Mouse (Mus musculus): ENCODE results near the gene Tmem229b. TPM values are rescaled to one million over a fixed set of nuclear protein-coding genes. Genes with fewer than 3 reads are reported as not detected.
"Not testable (repeated sequence)": the region's sequence is repeated elsewhere in the genome, so short reads cannot be mapped to it uniquely, and the experiment has no call there.

Tmem229b gene
- polyA plus RNA-seq, 1 experiment: 60.9 TPM

- H3K4me3 ChIP-seq (ENCODE audit: insufficient read depth, low read length): no peak overlapping the region
- H3K27ac ChIP-seq (ENCODE audit: insufficient read depth, low read depth, low read length): no peak overlapping the region
- no peaks in the 10 kb centered on the region for H3K4me1 ChIP-seq (ENCODE audit: control insufficient read depth, insufficient read depth, low read length)
- no peak for TF ChIP-seq POLR2A (IDR thresholded peaks at IDR 0.05; ENCODE audit: borderline replicate concordance, low read depth, low read length)
- no peak for TF ChIP-seq CTCF (IDR thresholded peaks at IDR 0.05; ENCODE audit: low read depth, low read length)
Measured at GRCm38 (mm10) chr12:78970725-78971124, 36.7 kb downstream of the Tmem229b start.

GRCm38 (mm10) chr12:78964496-78964895 lies 42.9 kb downstream of the Tmem229b start:
- H3K4me1 ChIP-seq (ENCODE audit: control insufficient read depth, insufficient read depth, low read length); H3K27ac ChIP-seq (ENCODE audit: insufficient read depth, low read depth, low read length); H3K4me3 ChIP-seq (ENCODE audit: insufficient read depth, low read length): not testable (repeated sequence)

GRCm38 (mm10) chr12:78956405-78956804 lies 51.0 kb downstream of the Tmem229b start:
- Histone ChIP-seq H3K4me3 (ENCODE audit: insufficient read depth, low read length) (no peak overlapping the region), H3K4me1 (ENCODE audit: control insufficient read depth, insufficient read depth, low read length) (no peaks in the 10 kb centered on the region), H3K27ac (ENCODE audit: insufficient read depth, low read depth, low read length) (no peak overlapping the region)
- TF ChIP-seq CTCF (IDR thresholded peaks at IDR 0.05; ENCODE audit: low read depth, low read length): no peak
- no peak for TF ChIP-seq POLR2A (IDR thresholded peaks at IDR 0.05; ENCODE audit: borderline replicate concordance, low read depth, low read length)

- no peaks in the 10 kb centered on the region for H3K4me1 ChIP-seq (ENCODE audit: control insufficient read depth, insufficient read depth, low read length)
- no peak for TF ChIP-seq POLR2A (IDR thresholded peaks at IDR 0.05; ENCODE audit: borderline replicate concordance, low read depth, low read length)
- TF ChIP-seq CTCF (IDR thresholded peaks at IDR 0.05; ENCODE audit: low read depth, low read length): no peak
- H3K4me3 ChIP-seq (ENCODE audit: insufficient read depth, low read length): no peak overlapping the region
- H3K27ac ChIP-seq (ENCODE audit: insufficient read depth, low read depth, low read length): no peak overlapping the region
Measured at GRCm38 (mm10) chr12:78952484-78952883, 54.9 kb downstream of the Tmem229b start.

GRCm38 (mm10) chr12:78952053-78952452 lies 55.4 kb downstream of the Tmem229b start:
- Histone ChIP-seq H3K4me1 (ENCODE audit: control insufficient read depth, insufficient read depth, low read length) (no peaks in the 10 kb centered on the region), H3K27ac (ENCODE audit: insufficient read depth, low read depth, low read length) (no peak overlapping the region), H3K4me3 (ENCODE audit: insufficient read depth, low read length) (no peak overlapping the region)
- TF ChIP-seq POLR2A (IDR thresholded peaks at IDR 0.05; ENCODE audit: borderline replicate concordance, low read depth, low read length) (no peak), CTCF (IDR thresholded peaks at IDR 0.05; ENCODE audit: low read depth, low read length) (no peak)

GRCm38 (mm10) chr12:78947661-78948060 lies 59.8 kb downstream of the Tmem229b start:
- H3K4me3 ChIP-seq (ENCODE audit: insufficient read depth, low read length): no peak overlapping the region
- no peaks in the 10 kb centered on the region for H3K4me1 ChIP-seq (ENCODE audit: control insufficient read depth, insufficient read depth, low read length)
- H3K27ac ChIP-seq (ENCODE audit: insufficient read depth, low read depth, low read length): no peak overlapping the region
- TF ChIP-seq POLR2A (IDR thresholded peaks at IDR 0.05; ENCODE audit: borderline replicate concordance, low read depth, low read length) (no peak), CTCF (IDR thresholded peaks at IDR 0.05; ENCODE audit: low read depth, low read length) (no peak)

- no peak for TF ChIP-seq POLR2A (IDR thresholded peaks at IDR 0.05; ENCODE audit: borderline replicate concordance, low read depth, low read length)
- TF ChIP-seq CTCF (IDR thresholded peaks at IDR 0.05; ENCODE audit: low read depth, low read length): no peak
- H3K27ac ChIP-seq (ENCODE audit: insufficient read depth, low read depth, low read length): no peak overlapping the region
- no peaks in the 10 kb centered on the region for H3K4me1 ChIP-seq (ENCODE audit: control insufficient read depth, insufficient read depth, low read length)
- no peak overlapping the region for H3K4me3 ChIP-seq (ENCODE audit: insufficient read depth, low read length)
Measured at GRCm38 (mm10) chr12:78947161-78947560, 60.3 kb downstream of the Tmem229b start.

GRCm38 (mm10) chr12:78942931-78943330 lies 64.5 kb downstream of the Tmem229b start:
- Histone ChIP-seq H3K4me3 (ENCODE audit: insufficient read depth, low read length) (no peak overlapping the region), H3K27ac (ENCODE audit: insufficient read depth, low read depth, low read length) (no peak overlapping the region), H3K4me1 (ENCODE audit: control insufficient read depth, insufficient read depth, low read length) (no peaks in the 10 kb centered on the region)
- TF ChIP-seq CTCF (IDR thresholded peaks at IDR 0.05; ENCODE audit: low read depth, low read length): no peak
- no peak for TF ChIP-seq POLR2A (IDR thresholded peaks at IDR 0.05; ENCODE audit: borderline replicate concordance, low read depth, low read length)

- H3K4me1 ChIP-seq (ENCODE audit: control insufficient read depth, insufficient read depth, low read length): no peaks in the 10 kb centered on the region
- TF ChIP-seq CTCF (IDR thresholded peaks at IDR 0.05; ENCODE audit: low read depth, low read length) (no peak), POLR2A (IDR thresholded peaks at IDR 0.05; ENCODE audit: borderline replicate concordance, low read depth, low read length) (no peak)
- H3K27ac ChIP-seq (ENCODE audit: insufficient read depth, low read depth, low read length): no peak overlapping the region
Measured at GRCm38 (mm10) chr12:78940081-78940480, 67.3 kb downstream of the Tmem229b start.

GRCm38 (mm10) chr12:78939393-78940037 lies 67.9 kb downstream of the Tmem229b start:
- TF ChIP-seq CTCF (IDR thresholded peaks at IDR 0.05; ENCODE audit: low read depth, low read length): no peak
- no peak for TF ChIP-seq POLR2A (IDR thresholded peaks at IDR 0.05; ENCODE audit: borderline replicate concordance, low read depth, low read length)
- no peak overlapping the region for H3K4me3 ChIP-seq (ENCODE audit: insufficient read depth, low read length)
- no peak overlapping the region for H3K27ac ChIP-seq (ENCODE audit: insufficient read depth, low read depth, low read length)
- no peaks in the 10 kb centered on the region for H3K4me1 ChIP-seq (ENCODE audit: control insufficient read depth, insufficient read depth, low read length)

More at GRCm38 (mm10) chr12:78940081-78940480, 67.3 kb downstream of the Tmem229b start:
- no peak overlapping the region for H3K4me3 ChIP-seq (ENCODE audit: insufficient read depth, low read length)

- Histone ChIP-seq H3K4me3 (ENCODE audit: insufficient read depth, low read length) (no peak overlapping the region), H3K27ac (ENCODE audit: insufficient read depth, low read depth, low read length) (no peak overlapping the region), H3K4me1 (ENCODE audit: control insufficient read depth, insufficient read depth, low read length) (no peaks in the 10 kb centered on the region)
- TF ChIP-seq CTCF (IDR thresholded peaks at IDR 0.05; ENCODE audit: low read depth, low read length): no peak
- no peak for TF ChIP-seq POLR2A (IDR thresholded peaks at IDR 0.05; ENCODE audit: borderline replicate concordance, low read depth, low read length)
Measured at GRCm38 (mm10) chr12:78936494-78936893, 70.9 kb downstream of the Tmem229b start.

Measured in bone marrow macrophage, adult 2 months (primary cell).